In genomic region chr7:99962536-99963236, GRCm38 (mm10) we compare ENCODE assay signal across 11 mouse cellular contexts. TPM values are rescaled to one million over a fixed set of nuclear protein-coding genes. Genes with fewer than 3 reads are reported as not detected.
DNase-seq lines count a peak whose midpoint lies in the region; ATAC-seq and TF ChIP-seq lines count a peak whose summit lies in the region.
"Had no signal": no experiment of that assay in that cellular context is flagged by ENCODE, and none has a peak within 500 bp of the region (broad histone marks: within the 10 kb centered on the region; RNA-seq: fewer than 3 reads in every experiment).

No protein-coding gene starts in this region.

- peak overlapping the region; percentile 24; the same call in 1 of the 2 replicates for H3K27ac ChIP-seq in forebrain, embryonic 15.5 days (replicated peaks)
- H3K27ac ChIP-seq in forebrain, embryonic 16.5 days (ENCODE audit: low read length) = no peak overlapping the region
- H3K27ac ChIP-seq in midbrain, embryonic 11.5 days (ENCODE audit: low read depth, low read length) = no peak overlapping the region
- no peak overlapping the region for H3K27ac ChIP-seq in midbrain, embryonic 16.5 days (ENCODE audit: low read length)
- H3K27ac ChIP-seq in limb, embryonic 14.5 days (replicated peaks; ENCODE audit: low read depth, low read length) = 0 out of 2 replicates have a peak overlapping the region, but pooled peaks have one; percentile 2
- H3K27ac ChIP-seq in small intestine, adult 2 months (ENCODE audit: insufficient read depth, low read depth, low read length) = peak overlapping the region; percentile 56
- H3K27ac ChIP-seq: neural tube, embryonic 13.5 days had no signal

- H3K9ac ChIP-seq in forebrain, embryonic 15.5 days (replicated peaks) = no peak overlapping the region
- no peak overlapping the region for H3K9ac ChIP-seq in forebrain, embryonic 16.5 days (replicated peaks; ENCODE audit: low read depth, low read length)
- no peak overlapping the region for H3K9ac ChIP-seq in midbrain, embryonic 11.5 days (ENCODE audit: low read length)
- no peak overlapping the region for H3K9ac ChIP-seq in midbrain, embryonic 16.5 days (ENCODE audit: low read depth, low read length)
- no peak overlapping the region for H3K9ac ChIP-seq in limb, embryonic 14.5 days (ENCODE audit: low read depth, low read length, severe bottlenecking)
- H3K9ac ChIP-seq: neural tube, embryonic 13.5 days had no signal

- H3K9me3 ChIP-seq in forebrain, embryonic 15.5 days = no peaks in the 10 kb centered on the region
- no peaks in the 10 kb centered on the region for H3K9me3 ChIP-seq in forebrain, embryonic 16.5 days (ENCODE audit: control insufficient read depth, low read length)
- no peaks in the 10 kb centered on the region for H3K9me3 ChIP-seq in midbrain, embryonic 11.5 days (ENCODE audit: control insufficient read depth, low read length)
- H3K9me3 ChIP-seq in midbrain, embryonic 16.5 days (replicated peaks; ENCODE audit: control insufficient read depth, low read length, poor library complexity, severe bottlenecking) = no peaks in the 10 kb centered on the region
- H3K9me3 ChIP-seq in limb, embryonic 14.5 days (ENCODE audit: control insufficient read depth, low read length) = no peaks in the 10 kb centered on the region
- H3K9me3 ChIP-seq: neural tube, embryonic 13.5 days had no signal

- H3K36me3 ChIP-seq in forebrain, embryonic 15.5 days = no peaks in the 10 kb centered on the region
- H3K36me3 ChIP-seq in forebrain, embryonic 16.5 days (ENCODE audit: control insufficient read depth, insufficient read depth) = no peaks in the 10 kb centered on the region
- H3K36me3 ChIP-seq in midbrain, embryonic 11.5 days (ENCODE audit: control insufficient read depth, insufficient read depth, low read length) = no peaks in the 10 kb centered on the region
- H3K36me3 ChIP-seq in midbrain, embryonic 16.5 days (ENCODE audit: control insufficient read depth, insufficient read depth, low read length) = no peaks in the 10 kb centered on the region
- no peaks in the 10 kb centered on the region for H3K36me3 ChIP-seq in limb, embryonic 14.5 days (ENCODE audit: control insufficient read depth, insufficient read depth, low read length)
- no peaks in the 10 kb centered on the region for H3K36me3 ChIP-seq in small intestine, adult 2 months (ENCODE audit: control insufficient read depth, insufficient read depth, low read length)
- H3K36me3 ChIP-seq: neural tube, embryonic 13.5 days had no signal

- no peak overlapping the region for H3K4me3 ChIP-seq in forebrain, embryonic 15.5 days
- H3K4me3 ChIP-seq in forebrain, embryonic 16.5 days (replicated peaks; ENCODE audit: low read length) = no peak overlapping the region
- H3K4me3 ChIP-seq in midbrain, embryonic 11.5 days (ENCODE audit: low read depth, low read length) = no peak overlapping the region
- no peak overlapping the region for H3K4me3 ChIP-seq in midbrain, embryonic 16.5 days (ENCODE audit: low read depth, low read length)
- no peak overlapping the region for H3K4me3 ChIP-seq in limb, embryonic 14.5 days (replicated peaks; ENCODE audit: low read length)
- H3K4me3 ChIP-seq in small intestine, adult 2 months (ENCODE audit: low read depth, low read length) = no peak overlapping the region
- H3K4me3 ChIP-seq: neural tube, embryonic 13.5 days had no signal

- ATAC-seq in forebrain, embryonic 15.5 days (replicated peaks) = no peak
- ATAC-seq in forebrain, embryonic 16.5 days = no peak
- ATAC-seq in midbrain, embryonic 11.5 days (ENCODE audit: low FRiP score) = no peak
- ATAC-seq in midbrain, embryonic 16.5 days = no peak
- ATAC-seq in limb, embryonic 14.5 days (ENCODE audit: low FRiP score, low read depth) = no peak

- no peak for TF ChIP-seq POLR2A in limb, embryonic 14.5 days (IDR thresholded peaks at IDR 0.05; ENCODE audit: borderline replicate concordance, extremely low read depth, insufficient read depth, insufficient read length)
- TF ChIP-seq POLR2A in small intestine, adult 2 months (IDR thresholded peaks at IDR 0.05; ENCODE audit: low read depth, low read length) = no peak

- no peaks in the 10 kb centered on the region for H3K27me3 ChIP-seq in forebrain, embryonic 15.5 days
- no peaks in the 10 kb centered on the region for H3K27me3 ChIP-seq in forebrain, embryonic 16.5 days (replicated peaks; ENCODE audit: control insufficient read depth, insufficient read depth, low read length)
- no peaks in the 10 kb centered on the region for H3K27me3 ChIP-seq in midbrain, embryonic 11.5 days (ENCODE audit: control insufficient read depth, insufficient read depth, low read length)
- H3K27me3 ChIP-seq in midbrain, embryonic 16.5 days (ENCODE audit: control insufficient read depth, insufficient read depth, low read depth, low read length) = no peaks in the 10 kb centered on the region
- no peaks in the 10 kb centered on the region for H3K27me3 ChIP-seq in limb, embryonic 14.5 days (ENCODE audit: control insufficient read depth, insufficient read depth, low read length)
- no peaks in the 10 kb centered on the region for H3K27me3 ChIP-seq in small intestine, adult 2 months (ENCODE audit: control insufficient read depth, insufficient read depth, low read length)
- H3K27me3 ChIP-seq: neural tube, embryonic 13.5 days had no signal

- no peak for TF ChIP-seq CTCF in small intestine, adult 2 months (IDR thresholded peaks at IDR 0.05; ENCODE audit: extremely low read depth, insufficient read length, insufficient replicate concordance, low read depth, low read length)

- WGBS in forebrain, embryonic 15.5 days = 65% methylated on average over 8 of the region's 8 CpGs
- WGBS in forebrain, embryonic 16.5 days = 66% methylated on average over 8 of the region's 8 CpGs
- 82% methylated on average over 8 of the region's 8 CpGs for WGBS in midbrain, embryonic 11.5 days
- WGBS in midbrain, embryonic 16.5 days = 73% methylated on average over 8 of the region's 8 CpGs
- WGBS in limb, embryonic 14.5 days = 58% methylated on average over 8 of the region's 8 CpGs
- WGBS in small intestine, adult 2 months = 62% methylated on average over 8 of the region's 8 CpGs

- peak; percentile 66 for DNase-seq in midbrain, embryonic 11.5 days (ENCODE audit: low spot score, missing footprints)
- DNase-seq in limb, embryonic 14.5 days (ENCODE audit: low spot score) = no peak
- DNase-seq in adipocyte (ENCODE audit: low spot score) = no peak
- no peak for DNase-seq in left cerebral cortex, postnatal 36 days (ENCODE audit: low spot score in 2 of 2)
- DNase-seq: layer of hippocampus, adult 9-11 months had no signal

- peaks cover 36% of the 10 kb centered on the region for H3K4me1 ChIP-seq in forebrain, embryonic 15.5 days
- peaks cover 34% of the 10 kb centered on the region for H3K4me1 ChIP-seq in forebrain, embryonic 16.5 days (replicated peaks; ENCODE audit: control insufficient read depth, insufficient read depth, low read length)
- peaks cover 17% of the 10 kb centered on the region for H3K4me1 ChIP-seq in midbrain, embryonic 11.5 days (ENCODE audit: control insufficient read depth, insufficient read depth, low read length)
- H3K4me1 ChIP-seq in midbrain, embryonic 16.5 days (ENCODE audit: control insufficient read depth, insufficient read depth, low read length) = peaks cover 33% of the 10 kb centered on the region
- peaks cover 27% of the 10 kb centered on the region for H3K4me1 ChIP-seq in limb, embryonic 14.5 days (ENCODE audit: control insufficient read depth, insufficient read depth, low read length)
- peaks cover 16% of the 10 kb centered on the region; the same call in 1 of the 2 replicates for H3K4me1 ChIP-seq in small intestine, adult 2 months (ENCODE audit: control insufficient read depth, insufficient read depth, insufficient read length, low read length)

- intact Hi-C loops in left cerebral cortex, postnatal 36 days (cut with DNase I) = no loop called here

- no peak overlapping the region for H3K4me2 ChIP-seq in forebrain, embryonic 15.5 days (replicated peaks)
- no peak overlapping the region for H3K4me2 ChIP-seq in forebrain, embryonic 16.5 days (ENCODE audit: low read length)
- no peak overlapping the region for H3K4me2 ChIP-seq in midbrain, embryonic 11.5 days
- no peak overlapping the region for H3K4me2 ChIP-seq in midbrain, embryonic 16.5 days (ENCODE audit: low read length)
- no peak overlapping the region for H3K4me2 ChIP-seq in limb, embryonic 14.5 days (replicated peaks; ENCODE audit: low read depth, low read length, severe bottlenecking)
- H3K4me2 ChIP-seq: neural tube, embryonic 13.5 days had no signal

RNA-seq across cellular contexts. Expression of gene Rnf169, which starts 17.6 kb away (rescaled TPM):
- polyA plus RNA-seq in forebrain, embryonic 15.5 days (2015; fragmentation: Nextera tagmentation; extraction: Ambion mirVana) = 5.1 TPM in 2 replicates
- polyA plus RNA-seq in forebrain, embryonic 16.5 days (2015; fragmentation: Nextera tagmentation; extraction: Ambion mirVana) = 5.5 TPM in 2 replicates
- 6.5 and 6.6 TPM in 2 replicates for polyA plus RNA-seq in midbrain, embryonic 11.5 days (2014; fragmentation: Nextera tagmentation; extraction: Ambion mirVana)
- polyA plus RNA-seq in midbrain, embryonic 16.5 days (2015; fragmentation: Nextera tagmentation; extraction: Ambion mirVana) = 4.3 and 4.4 TPM in 2 replicates
- 9.7 and 10.5 TPM in 2 replicates for polyA plus RNA-seq in limb, embryonic 14.5 days (2012; rRNA removed)
- 7.3 and 9.6 TPM in 2 replicates for polyA plus RNA-seq in limb, embryonic 14.5 days (2014; fragmentation: Nextera tagmentation; extraction: Ambion mirVana)
- polyA plus RNA-seq in small intestine, adult 2 months (2012; rRNA removed) = 1.4 and 2.2 TPM in 2 replicates
- 10 to 100 TPM; 49.1 to 49.3 TPM for total RNA-seq in left cerebral cortex, postnatal 36 days (2021)

RNA-seq across cellular contexts. Expression of gene Chrdl2, which starts 43.3 kb away (rescaled TPM):
- not detected in 2 replicates for polyA plus RNA-seq in forebrain, embryonic 15.5 days (2015; fragmentation: Nextera tagmentation; extraction: Ambion mirVana)
- 0.16 and 0.30 TPM in 2 replicates for polyA plus RNA-seq in forebrain, embryonic 16.5 days (2015; fragmentation: Nextera tagmentation; extraction: Ambion mirVana)
- 0.11 TPM in 1 of 2 replicates, not detected in the other for polyA plus RNA-seq in midbrain, embryonic 11.5 days (2014; fragmentation: Nextera tagmentation; extraction: Ambion mirVana)
- 0.12 and 0.48 TPM in 2 replicates for polyA plus RNA-seq in midbrain, embryonic 16.5 days (2015; fragmentation: Nextera tagmentation; extraction: Ambion mirVana)
- polyA plus RNA-seq in limb, embryonic 14.5 days (2012; rRNA removed) = 4.0 and 4.6 TPM in 2 replicates
- 2.1 and 2.6 TPM in 2 replicates for polyA plus RNA-seq in limb, embryonic 14.5 days (2014; fragmentation: Nextera tagmentation; extraction: Ambion mirVana)
- polyA plus RNA-seq in small intestine, adult 2 months (2012; rRNA removed) = 0.34 and 0.85 TPM in 2 replicates
- under 1 TPM in 1 of 2 experiments, not detected in 1; 0.70 TPM for total RNA-seq in left cerebral cortex, postnatal 36 days (2021)
- polyA plus RNA-seq: C2C12 had no signal

Comparison
In these comparisons a context has a peak if more than half of its experiments do, and no peak if none do; other contexts are left out.
1. H3K27ac ChIP-seq: peak in forebrain, embryonic 15.5 days (single experiment), limb, embryonic 14.5 days (single experiment) and small intestine, adult 2 months (single experiment); none in forebrain, embryonic 16.5 days (single experiment), midbrain, embryonic 11.5 days (single experiment) and midbrain, embryonic 16.5 days (single experiment).